Comparison of ENCODE assay signal across 8 mouse cellular contexts in genomic region chr2:84799041-84799561, GRCm38 (mm10). TPM values are rescaled to one million over a fixed set of nuclear protein-coding genes. Genes with fewer than 3 reads are reported as not detected.
DNase-seq lines count a peak whose midpoint lies in the region; ATAC-seq and TF ChIP-seq lines count a peak whose summit lies in the region.

No protein-coding gene starts in this region.

- H3K4me2 ChIP-seq in intestine, embryonic 14.5 days (ENCODE audit: low read length) = peak overlapping the region; percentile 60

- peak; percentile 54 for DNase-seq in thymus, adult 2 months
- no peak for DNase-seq in thymus, adult 18-20 months
- peak; percentile 90 for DNase-seq in embryo, embryonic 10.5 days (ENCODE audit: low spot score)
- peak; percentile 52 for DNase-seq in gastrocnemius, postnatal 14 days
- peak; percentile 74 for DNase-seq in intestine, embryonic 14.5 days (ENCODE audit: low spot score)
- DNase-seq in left cerebral cortex, postnatal 10 days (ENCODE audit: extremely low spot score in 1 of 2, low spot score in 2 of 2) = peak; percentile 49 to 56
- DNase-seq in right cerebral cortex, postnatal 4 days = peak; percentile 41

- no peaks in the 10 kb centered on the region for H3K36me3 ChIP-seq in thymus, adult 2 months (ENCODE audit: control insufficient read depth, insufficient read depth, low read length)
- H3K36me3 ChIP-seq in intestine, embryonic 14.5 days (ENCODE audit: control insufficient read depth, insufficient read depth, low read length) = no peaks in the 10 kb centered on the region

- intact Hi-C loops in gastrocnemius, postnatal 14 days (cut with DNase I; ENCODE audit: low total_unique reads) = loop anchor here (5.0 kb wide), 1 partner anchor 57 kb away; the partner anchor contains the start of gene Gm19426
- intact Hi-C loops in left cerebral cortex, postnatal 10 days (cut with DNase I) = loop anchor here (5.0 kb wide), 1 partner anchor 57 kb away; the partner anchor contains the start of gene Gm19426

- peak overlapping the region; percentile 48 for H3K9ac ChIP-seq in intestine, embryonic 14.5 days (ENCODE audit: low read length)

- no peak overlapping the region for H3K27ac ChIP-seq in thymus, adult 2 months (ENCODE audit: control insufficient read depth, insufficient read depth, low read length)
- H3K27ac ChIP-seq in intestine, embryonic 14.5 days (ENCODE audit: low read depth) = peak overlapping the region; percentile 43; the same call in 1 of the 2 replicates

- ATAC-seq in intestine, embryonic 14.5 days (replicated peaks; ENCODE audit: low FRiP score, low TSS enrichment, low read depth) = peak; percentile 72
- ATAC-seq in megakaryocyte progenitor cell, adult 5-6 weeks (replicated peaks; ENCODE audit: poor library complexity) = peak; percentile 67

- peak overlapping the region; percentile 53 for H3K4me3 ChIP-seq in thymus, adult 2 months (ENCODE audit: control insufficient read depth, insufficient read depth, low read length)
- H3K4me3 ChIP-seq in intestine, embryonic 14.5 days (ENCODE audit: low read depth, low read length) = peak overlapping the region; percentile 61

- no peaks in the 10 kb centered on the region for H3K27me3 ChIP-seq in thymus, adult 2 months (ENCODE audit: control insufficient read depth, insufficient read depth, low read length)
- no peaks in the 10 kb centered on the region for H3K27me3 ChIP-seq in intestine, embryonic 14.5 days (replicated peaks; ENCODE audit: control insufficient read depth, insufficient read depth, low read length)

- under 1% methylated on average over 16 of the region's 16 CpGs for WGBS in thymus, adult 2 months
- under 1% methylated on average over 16 of the region's 16 CpGs for WGBS in intestine, embryonic 14.5 days

- H3K4me1 ChIP-seq in thymus, adult 2 months (replicated peaks; ENCODE audit: control insufficient read depth, insufficient read depth, low read length) = peaks cover 10% of the 10 kb centered on the region
- no peaks in the 10 kb centered on the region; the same call in 1 of the 2 replicates for H3K4me1 ChIP-seq in intestine, embryonic 14.5 days (replicated peaks; ENCODE audit: control insufficient read depth, insufficient read depth, low read length)

- no peaks in the 10 kb centered on the region for H3K9me3 ChIP-seq in intestine, embryonic 14.5 days (ENCODE audit: control insufficient read depth, low read length)

- no peak for TF ChIP-seq POLR2A in thymus, adult 2 months (IDR thresholded peaks at IDR 0.05; ENCODE audit: control insufficient read depth, extremely low read depth, insufficient read depth, low read length, poor library complexity)

- no peak for TF ChIP-seq CTCF in thymus, adult 2 months (IDR thresholded peaks at IDR 0.05; ENCODE audit: borderline replicate concordance, control insufficient read depth, extremely low read depth, insufficient read depth, low read length, poor library complexity)

RNA-seq across cellular contexts. Expression of gene Ube2l6, which starts 0.5 kb away (rescaled TPM):
- polyA plus RNA-seq in thymus, adult 2 months (2012; rRNA removed) = 27.7 and 35.3 TPM in 2 replicates
- total RNA-seq in gastrocnemius, postnatal 14 days (2021) = 1 to 10 TPM; 6.1 to 7.0 TPM
- 33.2 and 33.3 TPM in 2 replicates for polyA plus RNA-seq in intestine, embryonic 14.5 days (2014; fragmentation: Nextera tagmentation; extraction: Ambion mirVana)
- total RNA-seq in left cerebral cortex, postnatal 10 days (2021) = 1 to 10 TPM; 6.5 to 6.8 TPM
- total RNA-seq in megakaryocyte progenitor cell, adult 5-6 weeks (2015) = 9.6 and 11.2 TPM in 2 replicates
- 8.5 and 12.7 TPM in 2 replicates for total RNA-seq in megakaryocyte progenitor cell, adult 5-6 weeks (2017)

RNA-seq across cellular contexts. Expression of gene Smtnl1, which starts 23.4 kb away (rescaled TPM):
- 0.60 and 0.94 TPM in 2 replicates for polyA plus RNA-seq in thymus, adult 2 months (2012; rRNA removed)
- 100 to 1,000 TPM in 1 of 2 experiments, 10 to 100 TPM in 1; 95.9 to 120 TPM for total RNA-seq in gastrocnemius, postnatal 14 days (2021)
- polyA plus RNA-seq in intestine, embryonic 14.5 days (2014; fragmentation: Nextera tagmentation; extraction: Ambion mirVana) = 0.27 TPM in 1 of 2 replicates, not detected in the other
- not detected for total RNA-seq in left cerebral cortex, postnatal 10 days (2021)
- not detected in 2 replicates for total RNA-seq in megakaryocyte progenitor cell, adult 5-6 weeks (2015)
- total RNA-seq in megakaryocyte progenitor cell, adult 5-6 weeks (2017) = 0.24 TPM in 1 of 2 replicates, not detected in the other

RNA-seq across cellular contexts. Expression of gene Serping1, which starts 23.9 kb away (rescaled TPM):
- polyA plus RNA-seq in thymus, adult 2 months (2012; rRNA removed) = 64.6 and 93.7 TPM in 2 replicates
- total RNA-seq in gastrocnemius, postnatal 14 days (2021) = 10 to 100 TPM; 55.0 to 72.1 TPM
- polyA plus RNA-seq in intestine, embryonic 14.5 days (2014; fragmentation: Nextera tagmentation; extraction: Ambion mirVana) = 60.9 and 73.4 TPM in 2 replicates
- 1 to 10 TPM; 4.7 to 6.9 TPM for total RNA-seq in left cerebral cortex, postnatal 10 days (2021)
- 0.22 TPM in 1 of 2 replicates, not detected in the other for total RNA-seq in megakaryocyte progenitor cell, adult 5-6 weeks (2015)
- not detected in 2 replicates for total RNA-seq in megakaryocyte progenitor cell, adult 5-6 weeks (2017)

RNA-seq across cellular contexts. Expression of gene Timm10, which starts 27.7 kb away (rescaled TPM):
- 23.0 and 29.0 TPM in 2 replicates for polyA plus RNA-seq in thymus, adult 2 months (2012; rRNA removed)
- total RNA-seq in gastrocnemius, postnatal 14 days (2021) = 10 to 100 TPM; 45.7 to 46.0 TPM
- polyA plus RNA-seq in intestine, embryonic 14.5 days (2014; fragmentation: Nextera tagmentation; extraction: Ambion mirVana) = 73.7 and 75.5 TPM in 2 replicates
- total RNA-seq in left cerebral cortex, postnatal 10 days (2021) = 10 to 100 TPM; 62.8 to 66.7 TPM
- total RNA-seq in megakaryocyte progenitor cell, adult 5-6 weeks (2015) = 40.2 and 55.6 TPM in 2 replicates
- 39.6 and 46.2 TPM in 2 replicates for total RNA-seq in megakaryocyte progenitor cell, adult 5-6 weeks (2017)

RNA-seq across cellular contexts. Expression of gene Slc43a1, which starts 39.5 kb away (rescaled TPM):
- 106 and 123 TPM in 2 replicates for polyA plus RNA-seq in thymus, adult 2 months (2012; rRNA removed)
- 10 to 100 TPM in 1 of 2 experiments, 1 to 10 TPM in 1; 6.2 to 16.1 TPM for total RNA-seq in gastrocnemius, postnatal 14 days (2021)
- polyA plus RNA-seq in intestine, embryonic 14.5 days (2014; fragmentation: Nextera tagmentation; extraction: Ambion mirVana) = 18.3 and 18.7 TPM in 2 replicates
- under 1 TPM; 0.34 to 0.43 TPM for total RNA-seq in left cerebral cortex, postnatal 10 days (2021)
- total RNA-seq in megakaryocyte progenitor cell, adult 5-6 weeks (2015) = 25.7 and 33.4 TPM in 2 replicates
- 14.2 and 15.0 TPM in 2 replicates for total RNA-seq in megakaryocyte progenitor cell, adult 5-6 weeks (2017)

Comparison
In these comparisons a context has a peak if more than half of its experiments do, and no peak if none do; other contexts are left out.
1. DNase-seq: peak in thymus, adult 2 months (single experiment), embryo, embryonic 10.5 days (single experiment), gastrocnemius, postnatal 14 days (single experiment), intestine, embryonic 14.5 days (single experiment), left cerebral cortex, postnatal 10 days (2 of 2) and right cerebral cortex, postnatal 4 days (single experiment); none in thymus, adult 18-20 months (0 of 2).
2. RNA of gene Smtnl1, which starts 23.4 kb away (total RNA-seq): 95.9 to 120 TPM in gastrocnemius, postnatal 14 days; not detected in left cerebral cortex, postnatal 10 days and 0.24 TPM in megakaryocyte progenitor cell, adult 5-6 weeks; every median in the first group is over 10 times any median in the second.
3. RNA of gene Serping1, which starts 23.9 kb away (total RNA-seq): 55.0 to 72.1 TPM in gastrocnemius, postnatal 14 days; 4.7 to 6.9 TPM in left cerebral cortex, postnatal 10 days and 0.22 TPM in megakaryocyte progenitor cell, adult 5-6 weeks; every median in the first group is over 4 times any median in the second.